Mouse (Mus musculus) neural tube, embryonic 11.5 days (tissue): ENCODE data around the gene Glce. TPM values are rescaled to one million over a fixed set of nuclear protein-coding genes. Genes with fewer than 3 reads are reported as not detected.

Source experiments
- ATAC-seq: fragments of 200-750 bp; cut with Nextera tagmentation; 2 replicates; pipeline ENCODE4 v1.8.0; 2017; ENCODE audit warnings: moderate number of reproducible peaks, mild to moderate bottlenecking, moderate TSS enrichment, moderate library complexity; ENCODE audit not compliant: insufficient read depth, low FRiP score, low TSS enrichment
- DNase-seq: peaks from one replicate; pipeline ENCODE4 v3.0.0-alpha.2; 2015; ENCODE audit warnings: low spot score
- H3K27ac ChIP-seq: fragments of 300-500 bp; sonication (generic); 2 replicates; pipeline ENCODE4 v1.5.1; 2014; ENCODE audit warnings: low read depth, mild to moderate bottlenecking, low read length
- H3K27me3 ChIP-seq: fragments of 300-500 bp; sonication (generic); 2 replicates; pipeline ENCODE4 v1.6.1; 2014; ENCODE audit warnings: mild to moderate bottlenecking, low read length, mixed read lengths; ENCODE audit not compliant: control insufficient read depth, insufficient read depth
- H3K36me3 ChIP-seq: fragments of 300-500 bp; sonication (generic); 2 replicates; pipeline ENCODE4 v1.6.1; 2014; ENCODE audit warnings: mild to moderate bottlenecking, low read length, moderate library complexity, mixed read lengths; ENCODE audit not compliant: control insufficient read depth, insufficient read depth
- H3K4me1 ChIP-seq: fragments of 300-500 bp; sonication (generic); 2 replicates; pipeline ENCODE4 v1.6.1; 2014; ENCODE audit warnings: low read length, mixed read lengths; ENCODE audit not compliant: control insufficient read depth, insufficient read depth
- H3K4me2 ChIP-seq: fragments of 300-500 bp; sonication (generic); 2 replicates; pipeline ENCODE4 v1.6.1; 2014; ENCODE audit warnings: low read depth, mild to moderate bottlenecking, moderate library complexity
- H3K4me3 ChIP-seq: fragments of 300-500 bp; sonication (generic); 2 replicates; pipeline ENCODE4 v1.5.1; 2014; ENCODE audit warnings: low read depth, low read length
- H3K9ac ChIP-seq: fragments of 300-500 bp; sonication (generic); 2 replicates; pipeline ENCODE4 v1.6.1; 2014; ENCODE audit warnings: mild to moderate bottlenecking, low read length
- H3K9me3 ChIP-seq: fragments of 300-500 bp; sonication (generic); 2 replicates; pipeline ENCODE4 v1.6.1; 2016; ENCODE audit warnings: low read length; ENCODE audit not compliant: control insufficient read depth
- WGBS: fragments of 180-500 bp; shearing (Covaris S2); extraction: QIAGEN DNeasy Blood & Tissue Kit; methylation state at CpG from one replicate; pipeline ENCODE4 v1.1.7; 2014; 5-methylcytosine and 5-hydroxymethylcytosine counted together
- polyA plus RNA-seq: library from polyadenylated mRNA; unstranded; fragments of >200 nt; fragmentation: Nextera tagmentation; extraction: Ambion mirVana; gene quantifications from 2 replicates; pipeline ENCODE4 v1.2.1, GENCODE M21; 2014

The Glce gene
- polyA plus RNA-seq, 1 experiment from 2014 or later = 24.6 TPM

DNA sequence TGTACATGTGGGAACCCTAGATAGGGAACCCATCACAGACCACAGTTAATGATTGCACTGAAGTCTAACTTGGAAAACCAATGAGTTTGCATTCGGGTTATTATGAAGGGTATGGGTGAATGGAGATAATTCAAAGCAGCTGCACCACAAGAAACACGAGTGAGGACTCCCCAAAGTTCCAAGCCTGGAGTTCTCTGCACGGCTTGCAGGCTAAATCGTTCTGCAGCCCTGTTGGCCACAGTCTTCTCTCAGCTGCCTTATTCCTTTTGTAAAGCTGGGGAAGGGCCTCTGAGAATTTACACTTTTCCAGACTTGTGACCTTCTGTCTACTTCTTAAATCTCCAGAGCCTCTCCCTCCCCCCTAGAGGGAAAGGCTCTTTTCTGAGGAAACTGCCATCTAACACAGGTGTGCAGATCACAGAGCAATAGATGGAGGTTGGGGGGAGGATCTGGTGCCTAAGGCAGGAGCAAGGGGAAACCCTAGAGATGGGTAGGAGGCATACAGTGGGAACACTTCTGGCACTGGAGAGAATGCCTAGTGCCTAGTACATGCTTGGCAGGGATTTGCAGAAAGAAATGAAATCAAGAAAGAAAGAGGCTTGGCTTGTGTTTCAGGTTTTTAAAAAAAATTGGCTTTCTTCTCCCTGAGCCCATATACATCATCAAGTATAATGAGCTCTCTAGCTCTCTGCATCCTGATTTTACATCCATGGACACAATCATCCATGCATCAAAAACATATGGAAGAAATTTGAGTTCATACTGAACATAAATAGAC lies 9.7 kb upstream of the Glce start:
- H3K27me3 ChIP-seq = no peaks in the 10 kb centered on the region
- H3K4me1 ChIP-seq = peaks cover 2% of the 10 kb centered on the region; the same call in 1 of the 2 replicates
- no peak overlapping the region for H3K27ac ChIP-seq
- no peak overlapping the region for H3K4me3 ChIP-seq
- no peak for ATAC-seq
- H3K4me2 ChIP-seq = no peak overlapping the region
- no peak overlapping the region for H3K9ac ChIP-seq
- WGBS = 75% methylated on average over 4 of the region's 4 CpGs
- no peak for DNase-seq
- H3K9me3 ChIP-seq = no peaks in the 10 kb centered on the region
- H3K36me3 ChIP-seq = no peaks in the 10 kb centered on the region

- no peak overlapping the region for H3K9ac ChIP-seq
- no peaks in the 10 kb centered on the region for H3K4me1 ChIP-seq
- H3K9me3 ChIP-seq = no peaks in the 10 kb centered on the region
- WGBS = 90% methylated on average over 5 of the region's 5 CpGs
- no peak for DNase-seq
- H3K4me2 ChIP-seq = no peak overlapping the region
- no peaks in the 10 kb centered on the region for H3K27me3 ChIP-seq
- no peaks in the 10 kb centered on the region for H3K36me3 ChIP-seq
- no peak overlapping the region for H3K27ac ChIP-seq
- ATAC-seq = no peak
- no peak overlapping the region for H3K4me3 ChIP-seq
Measured at GRCm38 (mm10) chr9:62130746-62131145, 8.3 kb upstream of the Glce start.

- Histone ChIP-seq H3K4me2 (no peak overlapping the region), H3K36me3 (no peaks in the 10 kb centered on the region), H3K9ac (no peak overlapping the region), H3K27me3 (no peaks in the 10 kb centered on the region), H3K4me3 (no peak overlapping the region), H3K9me3 (no peaks in the 10 kb centered on the region), H3K27ac (no peak overlapping the region), H3K4me1 (peaks cover 4% of the 10 kb centered on the region; the same call in 1 of the 2 replicates)
- WGBS = 85% methylated on average over 2 of the region's 2 CpGs
- ATAC-seq (no peak), DNase-seq (no peak)
Measured at GRCm38 (mm10) chr9:62128056-62128455, 5.6 kb upstream of the Glce start.

DNA sequence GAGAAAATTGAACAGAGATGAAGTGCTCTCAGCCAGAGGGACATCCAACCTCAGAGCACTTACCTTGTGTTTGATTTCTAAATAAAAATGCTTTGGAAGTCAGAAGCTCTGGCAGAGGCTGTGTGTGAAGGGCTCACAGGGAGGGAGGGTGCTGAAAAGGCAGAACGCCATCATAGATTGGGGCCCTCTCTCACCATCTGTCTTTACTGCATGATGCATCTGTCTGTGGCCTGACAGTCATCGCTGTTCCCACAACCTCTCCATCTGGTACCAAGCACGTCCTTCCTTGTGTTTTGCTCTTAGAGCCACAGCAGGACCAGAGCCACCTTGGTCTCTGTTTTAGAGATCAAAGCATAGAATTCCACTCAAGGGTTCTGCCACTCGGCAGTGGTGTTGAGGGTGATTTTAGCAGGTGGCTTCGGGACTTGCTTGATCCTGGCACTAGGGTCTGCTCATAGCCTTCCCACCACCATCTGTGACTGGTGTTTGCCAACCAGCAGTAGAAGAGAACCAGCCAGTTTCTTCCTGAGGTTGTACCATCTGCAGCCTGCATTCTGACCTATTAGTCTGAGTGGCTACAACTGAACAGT lies 3.6 kb upstream of the Glce start:
- Histone ChIP-seq H3K4me1 (peaks cover 4% of the 10 kb centered on the region; the same call in 1 of the 2 replicates), H3K9me3 (no peaks in the 10 kb centered on the region), H3K4me3 (no peak overlapping the region), H3K36me3 (no peaks in the 10 kb centered on the region), H3K9ac (no peak overlapping the region), H3K27ac (no peak overlapping the region), H3K27me3 (no peaks in the 10 kb centered on the region), H3K4me2 (no peak overlapping the region)
- DNase-seq (no peak), ATAC-seq (no peak)
- 75% methylated on average over 5 of the region's 5 CpGs for WGBS

DNA sequence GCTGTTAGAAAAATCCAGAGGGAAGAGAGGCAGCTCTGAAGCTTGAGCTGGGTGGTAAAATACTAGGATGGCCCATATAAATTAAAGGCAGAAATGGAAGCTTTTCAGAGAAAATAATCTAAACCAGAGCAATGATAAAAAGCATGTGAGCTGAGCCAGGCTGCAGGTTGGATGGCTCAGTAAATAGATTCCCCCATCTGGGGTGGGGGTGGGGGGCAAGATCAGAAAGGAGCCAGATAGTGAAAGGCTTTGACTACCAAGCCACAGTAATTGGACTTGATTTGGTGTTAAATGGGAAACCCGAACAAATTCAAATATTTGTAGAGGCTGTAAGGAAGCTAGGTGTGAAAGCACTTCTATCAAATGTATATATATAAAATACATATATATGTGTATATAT lies 1.8 kb upstream of the Glce start:
- Histone ChIP-seq H3K27me3 (no peaks in the 10 kb centered on the region), H3K4me2 (no peak overlapping the region), H3K4me3 (no peak overlapping the region), H3K27ac (no peak overlapping the region), H3K36me3 (no peaks in the 10 kb centered on the region), H3K4me1 (peaks cover 4% of the 10 kb centered on the region; the same call in 1 of the 2 replicates), H3K9me3 (no peaks in the 10 kb centered on the region), H3K9ac (no peak overlapping the region)
- DNase-seq (no peak), ATAC-seq (no peak)
- WGBS = 93% methylated on average over 1 of the region's 1 CpGs

- Histone ChIP-seq H3K4me2 (peak overlapping the region; percentile 57), H3K27me3 (no peaks in the 10 kb centered on the region), H3K27ac (no peak overlapping the region), H3K36me3 (no peaks in the 10 kb centered on the region), H3K9ac (peak overlapping the region; percentile 47), H3K4me1 (peaks cover 4% of the 10 kb centered on the region; the same call in 1 of the 2 replicates), H3K4me3 (peak overlapping the region; percentile 90), H3K9me3 (no peaks in the 10 kb centered on the region)
- DNase-seq (no peak), ATAC-seq (no peak)
- WGBS = 66% methylated on average over 3 of the region's 3 CpGs
Measured at GRCm38 (mm10) chr9:62123496-62123895, 1.0 kb upstream of the Glce start.

- no peaks in the 10 kb centered on the region for H3K36me3 ChIP-seq
- H3K4me1 ChIP-seq = peaks cover 4% of the 10 kb centered on the region; the same call in 1 of the 2 replicates
- H3K27me3 ChIP-seq = no peaks in the 10 kb centered on the region
- H3K4me3 ChIP-seq = peak overlapping the region; percentile 90
- peak overlapping the region; percentile 87 for H3K27ac ChIP-seq
- peak; percentile 43 for DNase-seq
- H3K9me3 ChIP-seq = no peaks in the 10 kb centered on the region
- peak; percentile 54 for ATAC-seq
- H3K9ac ChIP-seq = peak overlapping the region; percentile 91
- under 1% methylated on average over 59 of the region's 59 CpGs for WGBS
- H3K4me2 ChIP-seq = peak overlapping the region; percentile 96
Measured at GRCm38 (mm10) chr9:62121551-62122447, 656 bp downstream of the Glce start.

DNA sequence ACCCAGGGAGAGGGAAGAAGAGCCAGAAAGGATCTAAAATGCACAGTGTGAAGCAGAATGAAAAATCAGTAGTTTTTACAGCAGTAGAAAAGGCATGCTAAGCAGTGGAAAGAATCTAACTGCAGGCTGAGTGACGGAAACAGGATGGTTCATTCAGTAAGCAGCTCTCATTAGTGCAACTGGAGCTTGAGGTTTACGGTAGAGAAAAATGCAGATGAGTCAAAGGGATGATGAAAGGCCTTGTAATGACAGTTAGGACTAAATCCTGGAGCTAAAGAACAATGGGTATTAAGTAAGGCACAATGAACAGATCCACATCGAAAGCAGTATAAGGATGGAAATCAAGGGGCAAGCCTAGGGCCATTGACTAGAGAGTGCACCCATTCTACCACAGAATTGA lies 3.7 kb downstream of the Glce start:
- Histone ChIP-seq H3K4me1 (peaks cover 4% of the 10 kb centered on the region; the same call in 1 of the 2 replicates), H3K9me3 (no peaks in the 10 kb centered on the region), H3K9ac (no peak overlapping the region)

More for the DNA sequence above, 3.7 kb downstream of the Glce start:
- no peaks in the 10 kb centered on the region for H3K27me3 ChIP-seq
- no peak for DNase-seq
- no peak for ATAC-seq
- 43% methylated on average over 3 of the region's 3 CpGs for WGBS
- no peak overlapping the region for H3K4me2 ChIP-seq
- H3K36me3 ChIP-seq = no peaks in the 10 kb centered on the region
- no peak overlapping the region for H3K4me3 ChIP-seq
- H3K27ac ChIP-seq = no peak overlapping the region
